Mouse (Mus musculus) limb, embryonic 15.5 days (tissue): ENCODE data around the gene Antxrl. TPM values are rescaled to one million over a fixed set of nuclear protein-coding genes. Genes with fewer than 3 reads are reported as not detected.
A peak's percentile ranks its signal among the peaks of the same experiment; 100 is the strongest.

Experiments used
- ATAC-seq: fragments of 200-750 bp; cut with Nextera tagmentation; 2 replicates; pipeline ENCODE4 v1.8.0; 2017; ENCODE audit warnings: low read depth, moderate TSS enrichment; ENCODE audit not compliant: insufficient number of reproducible peaks, low FRiP score, low TSS enrichment
- H3K27ac ChIP-seq: fragments of 300-500 bp; sonication (generic); 2 replicates; pipeline ENCODE4 v1.5.1; 2015; ENCODE audit warnings: moderate library complexity, mild to moderate bottlenecking, inconsistent platforms
- H3K27me3 ChIP-seq: fragments of 300-500 bp; sonication (generic); 2 replicates; pipeline ENCODE4 v1.6.1; 2015; ENCODE audit warnings: inconsistent platforms
- H3K36me3 ChIP-seq: fragments of 300-500 bp; sonication (generic); 2 replicates; pipeline ENCODE4 v1.6.1; 2015; ENCODE audit warnings: inconsistent platforms
- H3K4me1 ChIP-seq: fragments of 300-500 bp; sonication (generic); 2 replicates; pipeline ENCODE4 v1.6.1; 2015; ENCODE audit warnings: inconsistent platforms
- H3K4me2 ChIP-seq: fragments of 300-500 bp; sonication (generic); 2 replicates; pipeline ENCODE4 v1.6.1; 2015; ENCODE audit warnings: mild to moderate bottlenecking, inconsistent platforms
- H3K4me3 ChIP-seq: fragments of 300-500 bp; sonication (generic); 2 replicates; pipeline ENCODE4 v1.5.1; 2015; ENCODE audit warnings: mild to moderate bottlenecking, inconsistent platforms
- H3K9ac ChIP-seq: fragments of 300-500 bp; sonication (generic); 2 replicates; pipeline ENCODE4 v1.6.1; 2015; ENCODE audit warnings: inconsistent platforms
- H3K9me3 ChIP-seq: fragments of 300-500 bp; sonication (generic); 2 replicates; pipeline ENCODE4 v1.6.1; 2016; ENCODE audit warnings: inconsistent platforms
- WGBS: fragments of 180-500 bp; shearing (Covaris S2); methylation state at CpG from one replicate; pipeline ENCODE4 v1.1.7; 2015; 5-methylcytosine and 5-hydroxymethylcytosine counted together
- polyA plus RNA-seq: library from polyadenylated mRNA; unstranded; fragments of >200 nt; fragmentation: Nextera tagmentation; extraction: Ambion mirVana; gene quantifications from 2 replicates; pipeline ENCODE4 v1.2.1, GENCODE M21; 2015

Gene Antxrl
- polyA plus RNA-seq: not detected in 2 replicates

DNA sequence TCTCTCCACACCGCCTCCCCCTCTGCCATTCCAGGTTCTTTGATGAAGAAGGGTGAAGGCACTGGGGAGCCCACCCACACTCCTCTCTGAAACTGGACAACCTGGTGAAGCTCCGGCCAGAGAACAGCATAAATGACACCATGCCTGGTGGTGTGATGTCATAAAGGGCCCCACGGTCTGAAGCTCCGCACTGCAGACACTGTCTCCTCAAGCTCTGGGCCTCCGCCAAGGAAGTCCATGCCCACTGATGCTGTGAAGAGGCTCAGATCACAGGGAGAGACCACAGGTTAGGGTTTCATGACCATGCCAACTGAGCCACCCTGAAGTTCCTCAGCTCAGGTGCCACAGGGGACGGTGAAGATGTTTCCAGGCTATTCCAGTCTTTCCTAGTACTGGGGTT, at the start of gene Antxrl:
TSS of gene Antxrl (plus strand) at position 192 of the 400 bp plus-strand sequence.
- no peak within 1 kb of the TSS for H3K27ac ChIP-seq
- 88% methylated on average over 6 of the region's 6 CpGs for WGBS
- H3K27me3 ChIP-seq: no peaks in the 10 kb centered on the region
- H3K9me3 ChIP-seq: no peaks in the 10 kb centered on the region
- H3K9ac ChIP-seq: no peak within 1 kb of the TSS
- peaks cover 6% of the 10 kb centered on the region for H3K4me1 ChIP-seq
- H3K4me2 ChIP-seq: no peak within 1 kb of the TSS
- no peak for ATAC-seq
- H3K4me3 ChIP-seq: no peak within 1 kb of the TSS
- H3K36me3 ChIP-seq: no peaks in the 10 kb centered on the region

DNA sequence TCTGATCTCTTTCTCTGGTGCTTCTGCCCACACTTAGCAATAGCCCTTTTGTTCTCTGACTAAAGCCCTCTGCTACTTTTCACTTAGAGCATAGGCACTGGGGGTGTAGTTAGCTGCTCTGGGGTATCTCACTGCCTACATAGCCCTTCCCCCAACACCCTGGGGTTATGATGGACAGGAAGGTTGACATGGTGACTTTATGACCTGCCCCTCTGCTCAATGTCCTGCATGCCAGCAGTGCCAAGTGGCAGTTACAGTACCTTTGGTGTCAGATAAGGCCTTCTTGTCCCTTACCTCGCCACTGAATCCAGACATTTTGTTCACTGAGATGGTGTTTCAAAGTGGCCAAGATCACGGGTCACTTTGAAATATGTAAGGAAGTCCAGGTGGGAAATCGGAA, 37.4 kb upstream of the Antxrl start, which contains the start of gene Gm30083:
TSS of gene Gm30083 (minus strand) at position 120 of the 400 bp plus-strand sequence.
- Histone ChIP-seq H3K27me3 (no peaks in the 10 kb centered on the region), H3K36me3 (no peaks in the 10 kb centered on the region), H3K4me1 (no peaks in the 10 kb centered on the region), H3K9me3 (no peaks in the 10 kb centered on the region), H3K9ac (no peak within 1 kb of the TSS), H3K4me3 (no peak within 1 kb of the TSS), H3K4me2 (no peak within 1 kb of the TSS), H3K27ac (no peak within 1 kb of the TSS)
- 82% methylated on average over 3 of the region's 3 CpGs for WGBS
- no peak for ATAC-seq

DNA sequence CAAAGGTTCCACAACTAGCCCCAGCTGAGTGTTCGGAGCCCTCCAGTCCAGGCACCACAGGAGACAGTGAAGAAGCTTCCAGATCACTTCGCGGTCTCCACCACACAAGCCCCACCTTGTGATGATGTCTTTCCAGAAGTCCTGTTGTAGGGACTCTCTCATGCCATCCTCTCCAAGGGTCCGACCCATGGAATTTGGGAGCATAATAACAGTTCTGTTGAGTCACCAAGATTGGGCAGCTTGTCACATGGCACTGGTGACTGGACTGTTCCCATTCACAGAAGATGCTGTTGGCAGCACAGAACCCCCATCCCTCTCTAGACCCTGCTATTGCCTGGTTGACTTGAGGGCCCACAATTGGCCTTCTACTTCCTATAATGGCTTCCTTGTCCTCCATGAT, 36.1 kb upstream of the Antxrl start, which contains the start of gene Gm5460:
TSS of gene Gm5460 (plus strand) at position 378 of the 400 bp plus-strand sequence.
- H3K4me1 ChIP-seq: no peaks in the 10 kb centered on the region
- WGBS: 88% methylated on average over 4 of the region's 4 CpGs
- H3K4me3 ChIP-seq: no peak within 1 kb of the TSS
- no peak within 1 kb of the TSS for H3K4me2 ChIP-seq
- H3K27me3 ChIP-seq: no peaks in the 10 kb centered on the region
- no peak for ATAC-seq
- H3K9me3 ChIP-seq: no peaks in the 10 kb centered on the region
- no peaks in the 10 kb centered on the region for H3K36me3 ChIP-seq
- H3K27ac ChIP-seq: no peak within 1 kb of the TSS
- H3K9ac ChIP-seq: no peak within 1 kb of the TSS

DNA sequence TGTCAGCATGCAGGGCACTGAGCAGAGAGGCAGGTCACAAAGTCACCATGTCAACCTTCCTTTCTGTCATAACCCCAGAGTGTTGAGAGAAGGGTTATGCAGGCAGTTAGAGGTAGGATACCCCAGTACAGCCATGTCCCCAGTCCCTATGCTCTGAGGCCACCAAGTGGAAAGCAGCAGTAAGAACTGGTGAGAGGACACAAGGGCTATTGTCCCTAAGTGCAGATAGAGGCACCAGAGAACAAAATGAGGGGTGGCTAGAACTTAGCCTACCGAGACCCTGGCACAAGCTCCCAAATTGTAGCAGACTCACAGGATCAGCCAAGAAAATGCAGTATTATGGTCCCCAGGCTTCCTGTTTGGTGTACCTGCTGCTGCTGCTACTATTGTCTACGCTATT, 35.6 kb upstream of the Antxrl start:
- 87% methylated on average over 2 of the region's 2 CpGs for WGBS
- H3K27ac ChIP-seq: no peak overlapping the region
- H3K27me3 ChIP-seq: no peaks in the 10 kb centered on the region
- no peaks in the 10 kb centered on the region for H3K4me1 ChIP-seq
- no peak overlapping the region for H3K4me2 ChIP-seq
- no peak overlapping the region for H3K9ac ChIP-seq
- no peaks in the 10 kb centered on the region for H3K36me3 ChIP-seq
- no peak overlapping the region for H3K4me3 ChIP-seq
- no peaks in the 10 kb centered on the region for H3K9me3 ChIP-seq
- no peak for ATAC-seq

DNA sequence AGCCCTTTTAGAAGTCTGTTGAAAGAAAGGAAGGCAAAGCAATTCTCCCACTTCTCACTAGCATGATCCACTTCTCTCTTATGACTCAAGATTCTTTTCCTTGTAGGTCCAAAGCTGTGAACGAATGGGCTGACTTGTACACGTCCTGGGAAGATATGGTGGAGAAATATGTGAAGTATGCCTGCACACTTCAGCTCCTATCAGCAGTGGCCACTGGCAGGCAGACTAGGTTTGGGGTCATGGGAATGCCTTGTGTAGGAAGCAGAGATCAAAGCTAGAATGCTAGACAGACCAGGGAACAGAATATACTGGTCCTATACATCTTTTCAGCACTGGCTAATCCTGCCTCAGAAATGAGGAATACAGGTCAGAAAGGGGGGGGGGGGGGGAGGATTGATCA, 25.8 kb upstream of the Antxrl start:
- no peak for ATAC-seq
- Histone ChIP-seq H3K27ac (no peak overlapping the region), H3K9ac (no peak overlapping the region), H3K36me3 (no peaks in the 10 kb centered on the region), H3K4me1 (no peaks in the 10 kb centered on the region), H3K4me3 (no peak overlapping the region), H3K4me2 (no peak overlapping the region), H3K9me3 (no peaks in the 10 kb centered on the region), H3K27me3 (no peaks in the 10 kb centered on the region)
- 55% methylated on average over 2 of the region's 2 CpGs for WGBS

DNA sequence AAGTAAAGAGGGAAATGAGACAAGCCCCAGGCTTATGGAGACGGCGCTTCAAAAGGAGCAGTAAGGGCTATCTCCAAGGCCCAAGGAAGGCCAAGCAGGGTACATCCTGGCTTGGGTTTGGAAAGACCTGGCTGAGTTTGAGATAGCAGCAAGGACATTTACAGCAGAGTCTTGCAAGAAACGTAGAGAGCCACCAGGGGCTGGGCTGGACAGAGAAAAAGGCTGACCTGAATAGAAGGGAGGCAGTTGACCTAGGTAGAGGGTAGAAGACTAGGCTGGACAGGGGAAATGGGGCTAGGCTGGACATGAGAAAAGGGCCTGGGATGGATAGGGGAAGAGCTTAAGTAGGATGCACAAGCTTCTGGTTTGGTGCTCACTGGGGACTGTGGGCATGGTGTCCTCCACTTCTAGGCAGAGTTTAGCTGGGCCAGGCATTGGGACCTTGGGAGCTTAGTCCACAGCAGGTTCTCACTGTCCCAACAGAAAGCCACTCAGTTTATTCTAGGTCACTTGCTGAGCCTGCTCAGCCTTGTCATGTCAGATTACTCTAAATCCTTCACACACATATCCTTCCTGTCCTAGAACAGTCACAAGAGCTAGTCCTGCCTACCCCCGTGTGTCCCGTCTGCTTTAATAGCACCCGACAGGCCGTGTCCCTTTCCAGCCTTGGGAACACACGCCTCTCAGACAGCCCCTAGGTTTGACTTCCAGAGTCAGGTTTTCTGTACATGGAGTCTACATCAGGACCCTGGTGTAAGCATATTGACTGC, 18.5 kb upstream of the Antxrl start:
- Histone ChIP-seq H3K9ac (no peak overlapping the region), H3K4me2 (no peak overlapping the region), H3K27me3 (no peaks in the 10 kb centered on the region), H3K36me3 (no peaks in the 10 kb centered on the region), H3K9me3 (no peaks in the 10 kb centered on the region), H3K27ac (no peak overlapping the region), H3K4me3 (no peak overlapping the region), H3K4me1 (no peaks in the 10 kb centered on the region)
- ATAC-seq: no peak
- WGBS: 84% methylated on average over 8 of the region's 8 CpGs

DNA sequence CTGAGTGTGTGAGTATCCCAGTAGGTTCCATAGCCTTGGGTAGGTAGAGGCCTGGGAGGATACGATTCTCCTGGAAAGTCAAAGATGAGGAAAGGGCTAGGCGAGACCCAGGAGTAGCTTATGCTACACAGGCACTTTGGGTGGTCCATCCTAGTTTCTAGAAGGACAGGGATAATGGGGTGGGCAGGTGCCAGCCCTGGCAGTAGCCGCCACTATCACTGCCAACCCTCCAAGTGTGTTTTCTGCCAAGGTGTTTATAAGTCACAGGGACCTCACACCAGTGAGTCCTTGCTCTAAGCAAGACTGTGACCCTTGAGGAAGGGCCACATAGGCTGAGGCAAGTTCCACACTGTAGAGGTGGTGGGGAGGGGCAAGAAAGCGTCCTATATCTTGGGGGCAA, 11.3 kb upstream of the Antxrl start:
- Histone ChIP-seq H3K9me3 (no peaks in the 10 kb centered on the region), H3K4me3 (no peak overlapping the region), H3K27ac (no peak overlapping the region), H3K4me2 (no peak overlapping the region), H3K36me3 (no peaks in the 10 kb centered on the region), H3K9ac (no peak overlapping the region), H3K27me3 (no peaks in the 10 kb centered on the region), H3K4me1 (no peaks in the 10 kb centered on the region)
- no peak for ATAC-seq
- WGBS: 74% methylated on average over 4 of the region's 4 CpGs

DNA sequence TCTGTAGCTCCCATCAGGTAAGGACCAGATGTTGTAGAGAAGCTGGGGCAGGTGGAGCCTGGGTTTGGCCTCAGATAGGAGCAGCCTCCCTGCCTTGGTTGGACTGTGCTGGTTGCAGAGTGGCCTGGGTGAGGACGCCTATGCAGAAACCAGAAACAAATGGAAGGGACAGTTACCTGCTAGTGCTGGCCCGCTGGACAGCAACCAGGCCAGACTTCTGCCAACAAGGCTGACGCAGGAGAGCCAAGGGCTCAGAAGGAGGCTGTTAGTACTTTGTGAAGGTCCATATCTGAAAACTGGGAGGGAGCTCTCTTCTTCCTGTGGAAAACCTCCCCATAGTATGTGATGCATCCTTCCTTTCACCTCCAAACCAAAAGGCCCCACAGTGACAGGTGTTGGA, 9.2 kb upstream of the Antxrl start:
- Histone ChIP-seq H3K27me3 (no peaks in the 10 kb centered on the region), H3K4me2 (no peak overlapping the region), H3K9me3 (no peaks in the 10 kb centered on the region), H3K9ac (no peak overlapping the region), H3K4me1 (no peaks in the 10 kb centered on the region), H3K4me3 (no peak overlapping the region), H3K27ac (no peak overlapping the region), H3K36me3 (no peaks in the 10 kb centered on the region)
- 68% methylated on average over 3 of the region's 3 CpGs for WGBS
- ATAC-seq: no peak

DNA sequence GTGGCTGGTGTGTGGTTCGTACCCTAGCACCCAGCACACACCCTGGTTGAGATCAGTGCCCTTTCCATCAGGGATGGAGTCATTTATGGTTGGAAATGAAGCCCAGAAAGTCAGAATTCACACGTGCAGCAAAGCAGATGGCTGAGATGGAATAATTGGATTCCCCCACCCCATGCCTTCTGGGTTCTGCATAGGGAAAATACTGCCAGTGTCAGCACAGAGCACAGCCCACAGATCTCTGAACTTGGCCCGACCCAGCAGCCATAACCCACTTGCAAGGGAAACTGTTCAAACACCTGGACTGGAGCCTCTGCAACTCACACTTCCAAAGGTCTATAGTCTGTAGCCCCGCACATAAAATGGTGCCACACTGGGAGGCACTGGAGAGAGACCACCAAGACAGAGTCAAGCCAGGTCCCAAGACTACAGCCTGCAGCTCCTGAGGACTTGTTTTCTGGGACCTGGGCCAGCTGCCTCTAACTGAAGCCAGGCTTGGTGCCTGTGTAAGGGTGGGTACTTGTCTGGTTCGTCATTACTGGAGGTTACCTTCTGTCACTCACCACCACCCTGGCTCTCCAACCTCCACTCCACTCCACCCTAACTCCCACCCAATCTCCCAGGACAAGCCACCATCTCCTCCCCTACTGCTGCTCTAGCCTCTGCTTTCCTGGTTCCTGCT, 2.3 kb upstream of the Antxrl start:
- no peaks in the 10 kb centered on the region for H3K36me3 ChIP-seq
- no peaks in the 10 kb centered on the region for H3K27me3 ChIP-seq
- no peak overlapping the region for H3K27ac ChIP-seq
- 38% methylated on average over 5 of the region's 5 CpGs for WGBS
- no peak overlapping the region for H3K4me2 ChIP-seq
- H3K4me3 ChIP-seq: no peak overlapping the region
- H3K9me3 ChIP-seq: no peaks in the 10 kb centered on the region
- ATAC-seq: 0 out of 2 replicates have a peak, but pooled peaks have one; percentile 47
- H3K9ac ChIP-seq: no peak overlapping the region
- peaks cover 6% of the 10 kb centered on the region for H3K4me1 ChIP-seq

DNA sequence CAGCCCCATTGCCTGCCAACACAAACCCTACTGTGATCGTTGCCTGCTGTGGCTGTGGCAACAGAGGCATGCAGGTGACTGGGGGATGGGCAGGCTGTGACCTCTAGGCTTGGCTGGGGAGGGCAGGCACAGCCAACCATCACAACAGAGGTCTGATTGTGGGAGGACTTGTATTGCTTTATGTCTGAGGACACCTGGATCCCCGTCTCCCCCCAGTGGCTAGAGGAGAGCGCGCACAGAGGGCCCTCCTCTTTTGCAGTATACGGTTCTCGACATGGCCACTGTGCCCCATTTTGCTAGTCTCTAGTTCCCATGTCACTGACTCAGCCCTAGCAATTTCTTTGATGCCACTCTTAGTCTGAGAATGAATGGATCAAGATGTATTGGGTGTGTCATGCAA, 19.2 kb downstream of the Antxrl start:
- H3K36me3 ChIP-seq: no peaks in the 10 kb centered on the region
- no peak overlapping the region for H3K9ac ChIP-seq
- H3K4me3 ChIP-seq: no peak overlapping the region
- no peak overlapping the region for H3K4me2 ChIP-seq
- H3K27ac ChIP-seq: no peak overlapping the region
- no peaks in the 10 kb centered on the region for H3K9me3 ChIP-seq
- 58% methylated on average over 6 of the region's 6 CpGs for WGBS
- H3K27me3 ChIP-seq: no peaks in the 10 kb centered on the region; the same call in 1 of the 2 replicates
- H3K4me1 ChIP-seq: no peaks in the 10 kb centered on the region
- no peak for ATAC-seq

DNA sequence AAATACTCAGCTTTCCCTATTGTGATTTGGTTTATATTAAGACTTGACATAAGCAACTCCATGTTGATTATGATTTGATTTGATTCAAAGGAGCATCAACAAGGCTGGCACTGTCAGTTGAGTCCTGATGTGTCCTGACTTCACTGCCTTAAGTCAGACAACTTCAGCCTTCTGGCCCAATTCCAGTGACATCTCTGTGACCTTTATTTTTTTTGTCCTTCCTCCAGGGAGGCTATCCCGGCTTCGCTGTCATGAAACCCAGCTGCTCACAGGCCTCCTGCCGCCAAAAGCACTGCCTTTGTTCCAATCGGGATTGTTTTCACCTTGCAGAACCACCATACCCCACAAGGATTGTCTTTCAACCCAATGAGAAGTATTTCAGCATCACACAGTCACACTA, 22.8 kb downstream of the Antxrl start:
- WGBS: 54% methylated on average over 4 of the region's 4 CpGs
- no peak for ATAC-seq

DNA sequence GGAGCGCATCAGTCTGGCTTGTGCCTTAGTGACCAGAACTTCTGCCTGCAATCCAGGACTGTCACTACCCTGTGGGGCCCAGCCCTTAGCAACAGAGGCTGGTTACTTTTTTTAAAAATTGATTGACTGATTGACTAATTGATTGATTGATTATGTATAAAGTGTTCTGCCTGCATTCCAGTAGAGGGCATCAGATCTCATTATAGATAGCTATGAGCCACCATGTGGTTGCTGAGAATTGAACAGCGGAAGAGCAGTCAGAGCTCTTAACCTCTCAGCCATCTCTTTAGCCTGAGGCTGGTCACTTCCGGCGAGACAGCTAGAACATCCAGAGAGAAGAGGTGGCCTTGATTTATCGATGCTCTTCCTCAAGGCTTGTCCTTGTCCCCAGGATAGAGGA, 24.7 kb downstream of the Antxrl start:
- no peak for ATAC-seq
- Histone ChIP-seq H3K4me2 (no peak overlapping the region), H3K4me3 (no peak overlapping the region), H3K36me3 (no peaks in the 10 kb centered on the region), H3K27me3 (no peaks in the 10 kb centered on the region), H3K9me3 (no peaks in the 10 kb centered on the region), H3K9ac (no peak overlapping the region), H3K27ac (no peak overlapping the region), H3K4me1 (peaks cover 2% of the 10 kb centered on the region; the same call in 1 of the 2 replicates)
- WGBS: 77% methylated on average over 5 of the region's 5 CpGs

More for the DNA sequence above, 22.8 kb downstream of the Antxrl start:
- H3K4me2 ChIP-seq: no peak overlapping the region
- H3K4me3 ChIP-seq: no peak overlapping the region
- H3K4me1 ChIP-seq: no peaks in the 10 kb centered on the region
- H3K36me3 ChIP-seq: no peaks in the 10 kb centered on the region
- no peak overlapping the region for H3K27ac ChIP-seq
- H3K27me3 ChIP-seq: no peaks in the 10 kb centered on the region
- no peak overlapping the region for H3K9ac ChIP-seq
- no peaks in the 10 kb centered on the region for H3K9me3 ChIP-seq
